Mouse (Mus musculus) forebrain, embryonic 16.5 days (tissue): ENCODE measurements around the gene Fam204a. TPM values are rescaled to one million over a fixed set of nuclear protein-coding genes. Genes with fewer than 3 reads are reported as not detected.

Experiments
- ATAC-seq: fragments of 200-750 bp; cut with Nextera tagmentation; 2 replicates; pipeline ENCODE4 v1.8.0; 2017; ENCODE audit warnings: mild to moderate bottlenecking, moderate library complexity
- H3K27ac ChIP-seq: fragments of 300-500 bp; sonication (generic); 2 replicates; pipeline ENCODE4 v1.5.1; 2014; ENCODE audit warnings: low read length, control low read depth
- H3K27me3 ChIP-seq: fragments of 300-500 bp; sonication (generic); replicated peaks from 2 replicates; pipeline ENCODE4 v1.6.1; 2014; ENCODE audit warnings: low read length; ENCODE audit not compliant: control insufficient read depth, insufficient read depth
- H3K36me3 ChIP-seq: fragments of 300-500 bp; sonication (generic); 2 replicates; pipeline ENCODE4 v1.6.1; 2014; ENCODE audit not compliant: control insufficient read depth, insufficient read depth
- H3K4me1 ChIP-seq: fragments of 300-500 bp; sonication (generic); replicated peaks from 2 replicates; pipeline ENCODE4 v1.6.1; 2014; ENCODE audit warnings: low read length; ENCODE audit not compliant: control insufficient read depth, insufficient read depth
- H3K4me2 ChIP-seq: fragments of 300-500 bp; sonication (generic); 2 replicates; pipeline ENCODE4 v1.6.1; 2014; ENCODE audit warnings: mild to moderate bottlenecking, low read length, control low read depth
- H3K4me3 ChIP-seq: fragments of 300-500 bp; sonication (generic); replicated peaks from 2 replicates; pipeline ENCODE4 v1.5.1; 2014; ENCODE audit warnings: mild to moderate bottlenecking, low read length, control low read depth
- H3K9ac ChIP-seq: fragments of 300-500 bp; sonication (generic); replicated peaks from 2 replicates; pipeline ENCODE4 v1.6.1; 2014; ENCODE audit warnings: low read depth, low read length, control low read depth
- H3K9me3 ChIP-seq: fragments of 300-500 bp; sonication (generic); 2 replicates; pipeline ENCODE4 v1.6.1; 2016; ENCODE audit warnings: low read length; ENCODE audit not compliant: control insufficient read depth
- WGBS: fragments of 180-500 bp; shearing (Covaris S2); extraction: QIAGEN DNeasy Blood & Tissue Kit; methylation state at CpG from one replicate; pipeline ENCODE4 v1.1.7; 2014; 5-methylcytosine and 5-hydroxymethylcytosine counted together
- polyA plus RNA-seq: library from polyadenylated mRNA; unstranded; fragments of >200 nt; fragmentation: Nextera tagmentation; extraction: Ambion mirVana; gene quantifications from 2 replicates; pipeline ENCODE4 v1.2.1, GENCODE M21; 2015

Fam204a gene
- polyA plus RNA-seq, 1 experiment from 2014 or later = 55.7 TPM

GRCm38 (mm10) chr19:60182171-60182570, 44.3 kb downstream of the Fam204a start:
- no peaks in the 10 kb centered on the region for H3K9me3 ChIP-seq
- H3K4me2 ChIP-seq = no peak overlapping the region
- H3K4me1 ChIP-seq = peaks cover 3% of the 10 kb centered on the region; the same call in 1 of the 2 replicates
- no peak overlapping the region for H3K4me3 ChIP-seq
- no peak overlapping the region for H3K9ac ChIP-seq
- 96% methylated on average over 1 of the region's 1 CpGs for WGBS
- no peak for ATAC-seq
- H3K27ac ChIP-seq = no peak overlapping the region
- H3K36me3 ChIP-seq = 0 out of 2 replicates have a peak, but pooled peaks cover 2% of the 10 kb centered on the region
- H3K27me3 ChIP-seq = no peaks in the 10 kb centered on the region

DNA sequence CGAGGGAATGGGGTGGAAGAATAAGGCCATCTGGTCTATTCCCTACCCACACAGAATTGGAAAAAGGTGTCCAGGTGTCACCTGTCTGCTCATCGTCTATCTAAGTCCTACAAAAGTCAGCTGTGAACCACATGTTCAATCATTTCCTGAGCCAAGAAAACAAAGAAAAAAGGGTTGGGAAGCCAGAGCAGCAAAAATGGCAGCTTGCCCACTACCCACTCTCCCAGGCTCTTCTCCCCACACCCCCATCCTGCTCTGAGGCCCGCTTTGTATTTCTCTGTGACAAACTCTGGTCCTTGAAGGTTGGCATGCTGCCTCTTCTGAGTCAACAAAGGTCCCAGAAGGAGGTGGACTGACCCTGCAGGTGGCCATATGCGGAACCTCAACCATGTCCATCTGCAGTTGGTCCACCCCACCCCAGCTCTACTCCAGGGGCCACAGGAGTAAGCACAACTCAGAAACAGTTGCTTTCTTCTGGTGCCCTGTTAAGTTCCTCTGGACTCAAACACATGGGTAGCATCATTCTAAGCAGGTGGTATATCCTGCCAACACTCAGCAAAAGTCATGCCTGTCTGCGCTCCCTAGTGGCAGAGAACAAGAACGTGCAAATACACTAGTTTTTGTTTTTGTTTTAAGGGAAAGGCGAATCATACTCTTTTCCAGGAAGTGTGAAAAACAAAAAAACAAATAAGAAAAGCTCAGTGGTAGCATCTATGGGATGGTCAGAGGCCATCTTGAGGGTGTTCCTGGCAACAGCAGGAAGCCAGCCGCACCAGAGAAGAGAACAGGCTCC, 47.5 kb downstream of the Fam204a start:
- WGBS = 76% methylated on average over 8 of the region's 8 CpGs
- H3K9ac ChIP-seq = no peak overlapping the region
- H3K27ac ChIP-seq = no peak overlapping the region
- H3K9me3 ChIP-seq = no peaks in the 10 kb centered on the region
- 0 out of 2 replicates have a peak, but pooled peaks cover 2% of the 10 kb centered on the region for H3K36me3 ChIP-seq
- no peak for ATAC-seq
- no peaks in the 10 kb centered on the region for H3K27me3 ChIP-seq
- no peak overlapping the region for H3K4me2 ChIP-seq
- no peak overlapping the region for H3K4me3 ChIP-seq
- peaks cover 3% of the 10 kb centered on the region; the same call in 1 of the 2 replicates for H3K4me1 ChIP-seq

GRCm38 (mm10) chr19:60165417-60165816, 61.1 kb downstream of the Fam204a start:
- Histone ChIP-seq H3K4me1 (peaks cover 4% of the 10 kb centered on the region), H3K36me3 (no peaks in the 10 kb centered on the region), H3K4me2 (no peak overlapping the region), H3K4me3 (no peak overlapping the region), H3K9me3 (no peaks in the 10 kb centered on the region), H3K9ac (no peak overlapping the region), H3K27ac (no peak overlapping the region), H3K27me3 (peaks cover 21% of the 10 kb centered on the region)
- 28% methylated on average over 2 of the region's 2 CpGs for WGBS
- ATAC-seq = no peak

GRCm38 (mm10) chr19:60160611-60161274, 65.8 kb downstream of the Fam204a start:
- H3K27ac ChIP-seq = no peak overlapping the region
- H3K4me3 ChIP-seq = no peak overlapping the region
- peaks cover 4% of the 10 kb centered on the region for H3K4me1 ChIP-seq
- WGBS = 6% methylated on average over 20 of the region's 20 CpGs
- no peaks in the 10 kb centered on the region for H3K9me3 ChIP-seq
- no peak overlapping the region for H3K4me2 ChIP-seq
- H3K36me3 ChIP-seq = no peaks in the 10 kb centered on the region
- peaks cover 3% of the 10 kb centered on the region for H3K27me3 ChIP-seq
- ATAC-seq = no peak
- H3K9ac ChIP-seq = no peak overlapping the region

GRCm38 (mm10) chr19:60159827-60160226, 66.7 kb downstream of the Fam204a start:
- Histone ChIP-seq H3K4me2 (no peak overlapping the region), H3K27me3 (peaks cover 3% of the 10 kb centered on the region; the same call in 1 of the 2 replicates), H3K9ac (no peak overlapping the region), H3K36me3 (no peaks in the 10 kb centered on the region), H3K4me3 (no peak overlapping the region), H3K27ac (no peak overlapping the region), H3K4me1 (peaks cover 4% of the 10 kb centered on the region), H3K9me3 (no peaks in the 10 kb centered on the region)
- WGBS = 6% methylated on average over 6 of the region's 6 CpGs
- ATAC-seq = no peak

DNA sequence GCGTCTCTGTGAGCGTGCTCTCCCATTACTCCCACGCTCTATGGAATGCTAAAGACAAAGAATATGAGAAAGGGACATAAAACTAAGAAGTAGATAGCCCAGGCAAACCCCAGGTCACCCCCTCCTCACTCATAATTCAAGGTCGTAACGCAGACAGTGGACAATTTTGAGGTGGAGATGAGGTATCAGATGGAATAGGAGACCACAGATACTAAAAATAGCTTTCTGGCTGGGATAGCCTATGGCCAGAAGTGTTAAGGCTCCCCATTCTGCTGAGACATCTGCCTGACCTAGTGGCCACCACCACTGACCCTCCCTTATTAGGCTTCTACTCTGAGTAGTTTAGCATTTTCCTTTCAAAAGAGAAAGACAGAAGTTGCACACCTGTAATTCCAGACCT, 71.2 kb downstream of the Fam204a start:
- ATAC-seq = no peak
- 90% methylated on average over 5 of the region's 5 CpGs for WGBS
- Histone ChIP-seq H3K27me3 (no peaks in the 10 kb centered on the region), H3K27ac (no peak overlapping the region), H3K9ac (no peak overlapping the region), H3K4me1 (no peaks in the 10 kb centered on the region), H3K4me3 (no peak overlapping the region), H3K9me3 (no peaks in the 10 kb centered on the region), H3K36me3 (no peaks in the 10 kb centered on the region), H3K4me2 (no peak overlapping the region)

- H3K27me3 ChIP-seq = peaks cover 6% of the 10 kb centered on the region
- H3K4me1 ChIP-seq = peaks cover 7% of the 10 kb centered on the region
- no peak overlapping the region for H3K9ac ChIP-seq
- ATAC-seq = no peak
- H3K27ac ChIP-seq = no peak overlapping the region
- H3K36me3 ChIP-seq = no peaks in the 10 kb centered on the region
- H3K9me3 ChIP-seq = no peaks in the 10 kb centered on the region
- no peak overlapping the region for H3K4me2 ChIP-seq
- 94% methylated on average over 1 of the region's 1 CpGs for WGBS
- H3K4me3 ChIP-seq = no peak overlapping the region
These were observed 73.4 kb downstream of the Fam204a start for GRCm38 (mm10) chr19:60153096-60153495.

GRCm38 (mm10) chr19:60150056-60150455, 76.4 kb downstream of the Fam204a start:
- no peak for ATAC-seq
- H3K9ac ChIP-seq = no peak overlapping the region
- WGBS = 90% methylated on average over 3 of the region's 3 CpGs
- no peak overlapping the region for H3K4me3 ChIP-seq
- no peak overlapping the region for H3K4me2 ChIP-seq
- peaks cover 18% of the 10 kb centered on the region for H3K27me3 ChIP-seq
- H3K9me3 ChIP-seq = no peaks in the 10 kb centered on the region
- no peak overlapping the region for H3K27ac ChIP-seq
- H3K4me1 ChIP-seq = peaks cover 10% of the 10 kb centered on the region
- no peaks in the 10 kb centered on the region for H3K36me3 ChIP-seq

DNA sequence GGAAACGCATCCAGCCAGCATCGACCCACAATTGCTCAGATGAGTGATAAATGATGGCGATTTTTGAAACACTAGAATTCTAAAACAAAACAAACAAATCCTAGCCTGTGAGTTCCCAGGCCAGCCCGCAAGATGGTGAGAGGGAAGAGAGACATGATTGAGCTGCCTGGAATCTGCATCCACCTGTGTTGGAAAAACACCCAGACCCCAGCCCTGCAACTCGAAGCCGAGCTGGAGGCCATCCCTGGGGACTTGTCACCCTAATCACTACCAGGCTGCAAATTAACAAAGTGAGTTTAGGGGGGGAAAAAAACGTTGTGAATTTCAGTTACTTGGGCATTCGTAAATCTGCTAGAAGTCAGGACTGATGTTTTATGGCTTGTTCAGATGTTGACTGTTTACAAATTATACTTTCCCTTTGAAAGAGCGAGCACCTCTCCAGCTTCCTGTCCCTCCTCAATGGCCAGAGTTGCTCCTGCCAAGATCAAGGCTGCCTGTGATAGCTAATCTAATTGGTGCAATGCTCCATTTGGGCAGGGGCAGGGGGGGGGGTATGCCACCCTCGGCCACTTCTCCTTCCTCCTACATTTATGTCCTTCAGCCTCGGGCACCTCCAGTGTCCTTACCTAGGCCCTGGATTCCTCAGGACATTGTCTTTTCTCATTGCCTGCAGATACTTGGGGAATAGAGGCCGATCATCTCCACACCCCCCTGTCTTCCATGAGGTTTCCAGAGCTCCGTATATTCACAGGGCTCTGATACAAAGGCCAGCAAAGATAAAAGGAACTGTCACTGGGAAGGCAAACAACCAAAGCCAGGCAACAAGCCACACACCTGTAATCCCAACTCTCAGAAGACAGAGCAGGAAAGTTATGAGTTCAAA, 77.2 kb downstream of the Fam204a start:
- peak overlapping the region; percentile 12; the same call in 1 of the 2 replicates for H3K4me2 ChIP-seq
- no peak for ATAC-seq
- H3K27ac ChIP-seq = no peak overlapping the region
- 18% methylated on average over 13 of the region's 13 CpGs for WGBS
- no peak overlapping the region for H3K9ac ChIP-seq
- no peak overlapping the region for H3K4me3 ChIP-seq
- H3K4me1 ChIP-seq = peaks cover 14% of the 10 kb centered on the region
- H3K9me3 ChIP-seq = no peaks in the 10 kb centered on the region
- H3K36me3 ChIP-seq = no peaks in the 10 kb centered on the region
- peaks cover 24% of the 10 kb centered on the region for H3K27me3 ChIP-seq
